Mouse (Mus musculus): ENCODE measurements around the gene Gm10974. TPM values are rescaled to one million over a fixed set of nuclear protein-coding genes. Genes with fewer than 3 reads are reported as not detected.
A peak's percentile ranks its signal among the peaks of the same experiment; 100 is the strongest.

Gene Gm10974
- polyA plus RNA-seq (2021) = not detected

DNA sequence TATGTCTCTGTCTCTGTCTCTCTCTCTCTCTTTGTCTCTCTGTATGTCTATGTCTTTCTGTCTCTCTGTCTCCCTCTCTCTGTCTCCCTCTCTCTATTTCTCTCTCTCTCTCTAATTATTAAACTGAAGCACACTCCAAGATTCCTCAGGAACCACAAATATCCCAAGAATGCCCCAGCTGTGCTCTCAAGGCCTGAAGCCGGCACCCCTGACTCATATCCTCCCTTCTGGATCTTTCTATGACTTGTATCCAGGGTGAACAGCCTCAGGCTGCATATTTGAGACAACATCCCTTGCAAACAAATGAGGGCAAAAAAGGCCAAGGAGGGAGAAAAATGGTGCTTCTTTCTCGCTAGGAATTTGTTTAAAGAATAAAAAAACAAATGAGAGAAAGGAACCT lies at the start of gene Gm10974:
Gene Gm10974, plus strand, starts transcription at position 2 of the 400 bp plus-strand sequence.
- TF ChIP-seq CTCF (IDR thresholded peaks at IDR 0.05) = no peak
- in situ Hi-C loops (cut with MboI; ENCODE audit: low pct_unique_long_range_greater_than_20kb) = no loop called here
- ChIA-PET POLR2A (interaction anchor here (0.6 to 1.5 kb wide), 3 partner anchors 13 to 22 kb away, joined by 3 read pairs; no protein-coding TSS in a partner anchor), CTCF (interaction anchor here (1.5 to 2.6 kb wide), 3 partner anchors 10 to 23 kb away, joined by 7 to 9 read pairs (median 8); partner anchors contain the start of gene Lrrk1)
- ATAC-seq = peak; percentile 98
- no peaks in the 10 kb centered on the region for H3K27me3 ChIP-seq
- DNase-seq (ENCODE audit: low read depth, low spot score) = no peak

DNA sequence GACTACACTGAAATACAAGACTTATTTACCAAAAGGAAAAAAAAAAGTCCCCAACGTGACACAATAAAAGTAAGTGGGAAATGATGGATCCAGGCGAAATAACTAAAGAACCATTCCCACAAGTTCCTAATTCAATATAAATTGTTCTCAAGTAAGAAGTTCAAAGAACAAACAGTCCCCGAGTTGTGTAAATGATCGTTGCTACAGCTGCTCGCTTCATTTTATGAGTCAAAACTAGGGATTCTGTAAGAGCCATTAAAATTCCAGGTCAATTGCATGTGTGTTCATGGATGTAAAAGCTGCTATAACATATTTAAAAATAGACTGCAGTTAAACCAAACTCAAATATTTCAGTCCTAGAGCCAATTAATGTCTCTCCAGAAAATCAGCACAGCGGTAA lies 47.6 kb upstream of the Gm10974 start:
- ChIA-PET CTCF (interaction anchor here (1.3 to 1.5 kb wide), 2 partner anchors 17 to 24 kb away, joined by 3 read pairs; no protein-coding TSS in a partner anchor), POLR2A (no interaction called here)
- DNase-seq (ENCODE audit: low read depth, low spot score) = no peak
- H3K27me3 ChIP-seq = no peaks in the 10 kb centered on the region
- no peak for TF ChIP-seq CTCF (IDR thresholded peaks at IDR 0.05)
- ATAC-seq = no peak
- in situ Hi-C loops (cut with MboI; ENCODE audit: low pct_unique_long_range_greater_than_20kb) = loop anchor here (10.0 kb wide), 1 partner anchor 267 kb away; no protein-coding TSS in a partner anchor

DNA sequence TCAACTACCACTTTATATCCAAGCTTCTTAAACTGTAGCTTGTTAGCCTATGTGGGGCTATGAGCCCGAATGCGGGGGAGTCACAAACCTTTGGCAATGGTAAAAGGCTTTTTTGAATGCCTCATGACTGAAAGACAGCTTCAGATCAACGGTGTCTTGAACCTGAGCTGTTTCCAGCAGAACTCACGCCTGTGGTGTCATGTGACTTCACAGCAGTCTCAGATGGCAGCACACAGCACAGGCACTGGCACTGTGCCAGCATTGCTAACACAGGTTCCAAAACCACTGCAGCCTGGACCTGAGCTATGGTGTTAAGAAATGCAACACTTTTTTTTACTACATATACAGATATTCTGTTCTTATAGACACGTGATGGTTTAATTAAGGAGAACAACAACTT lies 44.7 kb upstream of the Gm10974 start:
- ChIA-PET CTCF (interaction anchor here (0.6 to 1.5 kb wide), 6 partner anchors 8 to 341 kb away, joined by 3 to 4 read pairs (median 3); no protein-coding TSS in a partner anchor), POLR2A (no interaction called here)
- H3K27me3 ChIP-seq = no peaks in the 10 kb centered on the region
- ATAC-seq (no peak), DNase-seq (ENCODE audit: low read depth, low spot score) (no peak)
- no peak for TF ChIP-seq CTCF (IDR thresholded peaks at IDR 0.05)
- in situ Hi-C loops (cut with MboI; ENCODE audit: low pct_unique_long_range_greater_than_20kb) = no loop called here

DNA sequence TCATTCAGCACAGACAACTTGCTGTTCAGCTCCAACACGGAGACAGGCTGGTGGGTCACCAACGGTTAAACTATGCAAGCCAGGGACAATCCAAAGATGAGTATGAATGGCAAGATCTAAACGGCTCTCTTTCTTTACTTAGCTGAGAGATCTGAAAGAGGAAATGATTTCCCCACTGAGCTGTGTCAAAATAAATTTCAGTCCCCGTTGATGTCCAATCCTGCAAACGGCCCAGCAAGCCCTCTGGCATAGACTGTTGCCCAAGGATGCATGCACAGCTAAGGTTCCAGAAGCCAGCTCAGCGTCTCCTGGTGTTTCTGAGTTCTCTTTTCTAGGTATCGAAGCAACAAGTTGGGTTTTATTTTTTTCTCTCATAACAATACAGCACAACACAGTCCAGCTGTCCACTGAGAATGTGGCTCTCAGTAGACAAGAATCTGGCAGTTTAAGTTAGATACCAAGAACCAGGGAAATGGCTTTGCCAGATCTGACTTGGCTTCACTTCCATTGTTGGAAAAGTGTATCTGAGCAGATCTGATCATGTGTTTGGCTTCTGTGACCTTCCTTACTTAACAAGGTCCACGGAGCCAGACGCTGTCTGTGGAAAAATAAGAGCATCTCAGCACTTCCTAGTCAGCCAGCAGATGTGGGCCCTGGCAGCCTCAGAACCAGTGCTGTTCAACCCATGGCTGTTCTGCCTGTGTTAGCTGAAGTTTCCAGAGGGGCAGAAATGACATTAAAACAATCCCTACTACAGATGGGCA lies 42.3 kb upstream of the Gm10974 start:
- ChIA-PET POLR2A (no interaction called here), CTCF (interaction anchor here (0.9 to 1.9 kb wide), 3 partner anchors 8 to 65 kb away, joined by 3 to 5 read pairs (median 3); no protein-coding TSS in a partner anchor)
- TF ChIP-seq CTCF (IDR thresholded peaks at IDR 0.05) = no peak
- no peaks in the 10 kb centered on the region for H3K27me3 ChIP-seq
- DNase-seq (ENCODE audit: low read depth, low spot score) (no peak), ATAC-seq (no peak)
- in situ Hi-C loops (cut with MboI; ENCODE audit: low pct_unique_long_range_greater_than_20kb) = no loop called here

DNA sequence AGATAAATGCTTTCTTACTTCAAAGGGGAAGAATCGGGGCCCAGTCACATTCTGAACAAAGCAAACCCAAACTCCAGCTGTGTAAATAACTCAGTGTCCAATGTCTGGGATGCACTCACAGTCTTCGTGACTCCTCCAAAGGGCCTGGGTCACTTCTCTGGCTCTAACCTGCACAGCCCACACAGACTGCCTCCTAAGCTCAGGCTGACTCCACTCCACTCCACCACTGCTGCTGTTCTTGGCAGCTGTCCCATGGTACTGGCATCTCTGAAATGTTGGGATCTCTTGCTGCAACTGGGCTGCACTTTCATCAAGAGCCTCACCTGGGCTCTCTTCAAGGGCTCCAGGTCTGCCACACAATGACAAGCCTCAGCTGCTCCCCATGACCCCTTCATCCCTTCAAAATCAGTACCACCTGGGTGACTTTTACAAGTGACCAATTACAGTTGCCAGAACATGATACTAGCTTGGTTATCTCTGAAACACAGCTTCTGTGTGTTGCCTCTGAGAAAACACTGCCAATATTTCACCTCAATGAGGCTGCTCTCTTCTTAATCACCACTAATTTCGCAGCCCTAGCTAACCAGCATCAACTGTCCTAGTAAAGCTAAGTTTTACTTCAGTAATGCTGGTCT lies 40.2 kb upstream of the Gm10974 start:
- H3K27me3 ChIP-seq = no peaks in the 10 kb centered on the region
- no peak for ATAC-seq
- no peak for DNase-seq (ENCODE audit: low read depth, low spot score)
- in situ Hi-C loops (cut with MboI; ENCODE audit: low pct_unique_long_range_greater_than_20kb) = no loop called here
- ChIA-PET POLR2A (interaction anchor here (1.4 kb wide), 1 partner anchor 12 kb away, joined by 4 read pairs; no protein-coding TSS in a partner anchor), CTCF (interaction anchor here (1.0 kb wide), 1 partner anchor 27 kb away, joined by 3 read pairs; no protein-coding TSS in a partner anchor)
- no peak for TF ChIP-seq CTCF (IDR thresholded peaks at IDR 0.05)

DNA sequence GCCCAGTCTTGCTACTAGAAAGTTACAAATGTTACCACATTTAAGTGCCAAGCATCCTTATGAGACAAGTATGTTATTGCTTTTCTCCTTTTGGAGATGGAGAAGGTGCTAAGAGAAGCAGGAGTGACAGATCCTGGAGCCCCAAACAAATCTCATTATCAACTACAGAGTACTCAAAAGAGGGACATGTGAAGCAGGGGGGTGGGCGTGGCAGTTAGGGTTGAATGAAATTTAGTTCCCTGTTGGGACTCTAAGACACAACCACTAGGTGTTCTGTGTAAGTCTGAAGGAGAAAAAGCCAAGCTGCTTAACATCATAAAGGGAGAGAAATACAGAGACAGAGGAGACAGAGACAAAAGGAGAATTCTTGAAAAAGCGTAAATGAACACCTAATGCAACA lies 38.2 kb upstream of the Gm10974 start:
- ChIA-PET CTCF (no interaction called here), POLR2A (no interaction called here)
- no peak for TF ChIP-seq CTCF (IDR thresholded peaks at IDR 0.05)
- in situ Hi-C loops (cut with MboI; ENCODE audit: low pct_unique_long_range_greater_than_20kb) = no loop called here
- no peaks in the 10 kb centered on the region for H3K27me3 ChIP-seq
- DNase-seq (ENCODE audit: low read depth, low spot score) = no peak
- ATAC-seq = no peak

DNA sequence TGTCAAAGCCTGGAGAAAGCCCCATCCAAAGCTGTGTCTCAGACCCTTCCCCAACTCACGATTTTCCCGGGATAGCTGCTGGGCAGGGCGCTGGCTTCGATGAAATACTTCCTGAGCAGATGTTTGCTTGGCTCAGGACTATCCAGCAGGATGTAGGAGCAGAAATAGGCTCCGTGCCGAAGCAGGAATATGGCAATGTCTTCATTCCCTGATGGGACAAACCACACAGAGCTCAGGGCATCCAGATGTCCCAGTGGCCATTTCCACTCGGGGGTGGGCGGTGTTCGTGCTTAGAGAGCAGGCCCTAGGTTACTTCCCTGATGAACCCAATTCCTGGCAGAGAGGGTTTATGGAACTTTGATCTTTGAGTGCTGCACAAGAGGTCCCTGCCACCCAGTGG lies 35.1 kb upstream of the Gm10974 start:
- TF ChIP-seq CTCF (IDR thresholded peaks at IDR 0.05) = no peak
- in situ Hi-C loops (cut with MboI; ENCODE audit: low pct_unique_long_range_greater_than_20kb) = no loop called here
- DNase-seq (ENCODE audit: low read depth, low spot score) (no peak), ATAC-seq (no peak)
- POLR2A ChIA-PET = no interaction called here
- H3K27me3 ChIP-seq = no peaks in the 10 kb centered on the region
- CTCF ChIA-PET = no interaction called here

DNA sequence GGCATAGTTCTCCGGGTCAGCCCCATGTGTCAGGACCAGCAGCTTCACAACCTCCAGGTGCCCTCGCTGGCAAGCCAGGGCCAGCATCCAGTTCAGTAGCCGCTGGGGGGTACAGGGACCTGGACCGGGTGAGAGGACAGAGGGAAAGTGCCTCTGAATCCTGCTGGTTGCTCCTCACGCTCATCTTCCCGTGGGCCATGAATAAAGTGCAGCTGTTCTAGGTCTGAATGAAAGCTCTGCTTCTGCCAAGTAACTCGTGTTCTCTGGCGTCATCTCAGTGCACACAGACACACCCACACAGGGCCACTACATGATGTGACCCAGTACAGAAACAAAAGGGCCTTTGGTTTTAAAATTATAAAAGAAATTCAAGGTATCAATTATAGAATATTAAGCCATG lies 33.4 kb upstream of the Gm10974 start:
- TF ChIP-seq CTCF (IDR thresholded peaks at IDR 0.05) = no peak
- ATAC-seq (no peak), DNase-seq (ENCODE audit: low read depth, low spot score) (no peak)
- in situ Hi-C loops (cut with MboI; ENCODE audit: low pct_unique_long_range_greater_than_20kb) = no loop called here
- CTCF ChIA-PET = interaction anchor here (1.2 to 1.5 kb wide), 2 partner anchors 10 kb away, joined by 3 to 7 read pairs; no protein-coding TSS in a partner anchor
- POLR2A ChIA-PET = no interaction called here
- H3K27me3 ChIP-seq = no peaks in the 10 kb centered on the region

DNA sequence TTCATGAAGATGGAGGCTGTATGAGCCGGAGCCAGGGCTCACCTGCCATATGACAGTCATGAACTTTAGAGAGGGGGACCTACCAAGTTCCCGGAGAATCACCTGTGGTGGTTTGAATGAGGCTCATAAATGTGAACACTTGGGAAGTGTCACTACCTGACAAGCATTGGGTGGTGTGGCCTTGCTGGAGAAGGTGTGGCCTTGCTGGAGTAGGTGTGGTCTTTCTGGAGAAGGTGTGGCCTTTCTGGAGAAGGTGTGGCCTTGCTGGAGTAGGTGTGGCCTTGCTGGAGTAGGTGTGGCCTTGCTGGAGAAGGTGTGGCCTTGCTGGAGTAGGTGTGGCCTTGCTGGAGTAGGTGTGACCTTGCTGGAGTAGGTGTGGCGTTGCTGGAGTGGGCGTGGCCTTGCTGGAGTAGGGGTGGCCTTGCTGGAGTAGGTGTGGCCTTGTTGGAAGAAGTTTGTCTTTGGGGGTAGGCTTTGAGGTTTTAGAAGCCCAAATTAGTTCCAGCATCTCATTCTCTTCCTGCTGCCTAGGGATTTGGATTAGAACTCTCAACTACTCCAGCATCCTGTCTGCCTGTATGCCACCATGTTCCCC lies 31.7 kb upstream of the Gm10974 start:
- POLR2A ChIA-PET = interaction anchor here (0.6 kb wide), 1 partner anchor 219 kb away, joined by 3 read pairs; no protein-coding TSS in a partner anchor
- CTCF ChIA-PET = no interaction called here
- ATAC-seq = no peak
- DNase-seq (ENCODE audit: low read depth, low spot score) = no peak
- no peak for TF ChIP-seq CTCF (IDR thresholded peaks at IDR 0.05)
- H3K27me3 ChIP-seq = no peaks in the 10 kb centered on the region
- in situ Hi-C loops (cut with MboI; ENCODE audit: low pct_unique_long_range_greater_than_20kb) = no loop called here

DNA sequence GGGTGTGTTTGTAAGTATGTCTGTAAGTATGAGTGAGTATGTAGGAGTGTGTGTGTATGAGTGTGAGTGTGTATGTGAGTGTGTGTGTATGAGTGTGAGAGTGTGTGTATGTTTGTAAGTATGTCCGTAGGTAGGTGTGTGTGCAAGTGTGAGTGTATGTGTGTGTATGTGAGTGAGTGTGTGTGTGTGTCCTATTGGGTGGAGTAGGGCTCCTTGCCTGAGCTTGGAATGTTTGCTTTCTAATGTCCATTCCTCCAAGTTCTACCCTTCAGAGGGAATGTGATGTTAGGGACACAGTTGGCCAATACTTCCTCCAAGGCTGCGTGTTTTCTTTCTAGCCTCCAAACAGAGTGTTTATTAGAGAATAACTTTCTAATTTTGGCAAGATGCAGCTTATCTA lies 28.8 kb upstream of the Gm10974 start:
- ATAC-seq = no peak
- no peak for TF ChIP-seq CTCF (IDR thresholded peaks at IDR 0.05)
- no peaks in the 10 kb centered on the region for H3K27me3 ChIP-seq
- DNase-seq (ENCODE audit: low read depth, low spot score) = no peak
- CTCF ChIA-PET = interaction anchor here (4.2 kb wide), 1 partner anchor 27 kb away, joined by 20 read pairs; no protein-coding TSS in a partner anchor
- in situ Hi-C loops (cut with MboI; ENCODE audit: low pct_unique_long_range_greater_than_20kb) = no loop called here
- POLR2A ChIA-PET = no interaction called here

Measured in Patski (cell line).